ENCODE assay signal across 7 mouse cellular contexts in genomic region chr14:23494496-23494800, GRCm38 (mm10).
DNase-seq lines count a peak whose midpoint lies in the region; ATAC-seq lines count a peak whose summit lies in the region.

No protein-coding gene starts in this region.

- H3K27me3 ChIP-seq in lung, embryonic 16.5 days (ENCODE audit: control insufficient read depth, insufficient read depth, low read depth, low read length): no peaks in the 10 kb centered on the region
- no peaks in the 10 kb centered on the region for H3K27me3 ChIP-seq in forebrain, embryonic 12.5 days
- no peaks in the 10 kb centered on the region for H3K27me3 ChIP-seq in midbrain, embryonic 14.5 days (ENCODE audit: control insufficient read depth, insufficient read depth, low read length)

- H3K36me3 ChIP-seq in lung, embryonic 16.5 days (ENCODE audit: control insufficient read depth, insufficient read depth, low read length): no peaks in the 10 kb centered on the region
- H3K36me3 ChIP-seq in forebrain, embryonic 12.5 days (replicated peaks): no peaks in the 10 kb centered on the region
- no peaks in the 10 kb centered on the region for H3K36me3 ChIP-seq in midbrain, embryonic 14.5 days (ENCODE audit: control insufficient read depth, insufficient read depth, low read length)

- DNase-seq in adipocyte (ENCODE audit: low spot score): peak; percentile 86
- DNase-seq in adrenal gland, postnatal 25 days: peak; percentile 26
- peak; percentile 55 to 66 for DNase-seq in heart, postnatal 10 days
- no peak for DNase-seq in thymus, postnatal 4 days
- DNase-seq in midbrain, embryonic 14.5 days: no peak

- WGBS in lung, embryonic 16.5 days: 37% methylated on average over 3 of the region's 3 CpGs
- 77% methylated on average over 3 of the region's 3 CpGs for WGBS in forebrain, embryonic 12.5 days
- 88% methylated on average over 3 of the region's 3 CpGs for WGBS in midbrain, embryonic 14.5 days

- no peaks in the 10 kb centered on the region for H3K9me3 ChIP-seq in lung, embryonic 16.5 days (ENCODE audit: control insufficient read depth, low read length)
- H3K9me3 ChIP-seq in forebrain, embryonic 12.5 days: no peaks in the 10 kb centered on the region
- H3K9me3 ChIP-seq in midbrain, embryonic 14.5 days (ENCODE audit: control insufficient read depth, low read length): no peaks in the 10 kb centered on the region

- ATAC-seq in lung, embryonic 16.5 days (ENCODE audit: low read depth): peak; percentile 40
- no peak for ATAC-seq in forebrain, embryonic 12.5 days (ENCODE audit: low FRiP score)
- no peak for ATAC-seq in midbrain, embryonic 14.5 days (ENCODE audit: low FRiP score, low TSS enrichment)

- H3K9ac ChIP-seq in lung, embryonic 16.5 days (ENCODE audit: low read length): no peak overlapping the region
- H3K9ac ChIP-seq in forebrain, embryonic 12.5 days: no peak overlapping the region
- no peak overlapping the region for H3K9ac ChIP-seq in midbrain, embryonic 14.5 days (replicated peaks; ENCODE audit: low read length)

- peak overlapping the region; percentile 94 for H3K27ac ChIP-seq in lung, embryonic 16.5 days (ENCODE audit: low read length)
- H3K27ac ChIP-seq in forebrain, embryonic 12.5 days: no peak overlapping the region
- H3K27ac ChIP-seq in midbrain, embryonic 14.5 days (replicated peaks; ENCODE audit: low read depth, low read length): no peak overlapping the region

- no peak overlapping the region for H3K4me3 ChIP-seq in lung, embryonic 16.5 days (ENCODE audit: low read length)
- H3K4me3 ChIP-seq in forebrain, embryonic 12.5 days (replicated peaks): no peak overlapping the region
- H3K4me3 ChIP-seq in midbrain, embryonic 14.5 days (replicated peaks; ENCODE audit: low read depth, low read length): no peak overlapping the region

- H3K4me2 ChIP-seq in lung, embryonic 16.5 days (ENCODE audit: low read depth, low read length): no peak overlapping the region
- H3K4me2 ChIP-seq in forebrain, embryonic 12.5 days: no peak overlapping the region
- no peak overlapping the region for H3K4me2 ChIP-seq in midbrain, embryonic 14.5 days (ENCODE audit: low read length)

- peaks cover 8% of the 10 kb centered on the region for H3K4me1 ChIP-seq in lung, embryonic 16.5 days (replicated peaks; ENCODE audit: control insufficient read depth, insufficient read depth, low read length)
- H3K4me1 ChIP-seq in forebrain, embryonic 12.5 days: no peaks in the 10 kb centered on the region
- H3K4me1 ChIP-seq in midbrain, embryonic 14.5 days (ENCODE audit: control insufficient read depth, insufficient read depth, low read length): no peaks in the 10 kb centered on the region

- intact Hi-C loops in heart, postnatal 10 days (cut with DNase I): no loop called here

Comparison
In these comparisons a context has a peak if more than half of its experiments do, and no peak if none do; other contexts are left out.
1. DNase-seq: peak in adipocyte (single experiment), adrenal gland, postnatal 25 days (single experiment) and heart, postnatal 10 days (2 of 2); none in thymus, postnatal 4 days (single experiment) and midbrain, embryonic 14.5 days (single experiment).